Mouse (Mus musculus) layer of hippocampus, adult 9-10 months (tissue): ENCODE measurements around the gene Gm12184.
"Not testable (repeated sequence)": the region's sequence is repeated elsewhere in the genome, so short reads cannot be mapped to it uniquely, and the experiment has no call there.

Source experiments
- DNase-seq: peaks from one replicate; pipeline ENCODE4 v3.0.0; 2022; ENCODE audit warnings: low spot score

The Gm12184 gene

GRCm38 (mm10) chr11:48799921-48800701, 26.3 kb downstream of the Gm12184 start, which contains the start of gene Rack1:
Gene Rack1, plus strand, starts transcription at chr11:48800332.
- DNase-seq: peak; percentile 78

- no peak for DNase-seq
Measured at GRCm38 (mm10) chr11:48798984-48799920, 27.2 kb downstream of the Gm12184 start.

- DNase-seq: no peak
Measured at GRCm38 (mm10) chr11:48798308-48798707, 28.1 kb downstream of the Gm12184 start.

- DNase-seq: no peak
Measured at GRCm38 (mm10) chr11:48797287-48797686, 29.2 kb downstream of the Gm12184 start.

- no peak for DNase-seq
Measured at GRCm38 (mm10) chr11:48796290-48796689, 30.2 kb downstream of the Gm12184 start.

- DNase-seq: no peak
Measured at GRCm38 (mm10) chr11:48795221-48795620, 31.2 kb downstream of the Gm12184 start.

GRCm38 (mm10) chr11:48793184-48793583, 33.3 kb downstream of the Gm12184 start:
- DNase-seq: no peak

GRCm38 (mm10) chr11:48791894-48792293, 34.6 kb downstream of the Gm12184 start:
- not testable (repeated sequence) for DNase-seq

GRCm38 (mm10) chr11:48790946-48791345, 35.5 kb downstream of the Gm12184 start:
- DNase-seq: no peak

GRCm38 (mm10) chr11:48789973-48790823, 36.3 kb downstream of the Gm12184 start:
- DNase-seq: peak; percentile 91

- no peak for DNase-seq
Measured at GRCm38 (mm10) chr11:48789215-48789614, 37.2 kb downstream of the Gm12184 start.

- peak; percentile 85 for DNase-seq
Measured at GRCm38 (mm10) chr11:48788311-48789089, 38.0 kb downstream of the Gm12184 start.

GRCm38 (mm10) chr11:48787455-48788211, 38.8 kb downstream of the Gm12184 start:
- no peak for DNase-seq

- no peak for DNase-seq
Measured at GRCm38 (mm10) chr11:48782243-48782642, 44.2 kb downstream of the Gm12184 start.

GRCm38 (mm10) chr11:48779450-48779849, 47.0 kb downstream of the Gm12184 start:
- no peak for DNase-seq

- no peak for DNase-seq
Measured at GRCm38 (mm10) chr11:48777303-48777702, 49.2 kb downstream of the Gm12184 start.

- DNase-seq: no peak
Measured at GRCm38 (mm10) chr11:48776664-48777063, 49.8 kb downstream of the Gm12184 start.

- peak; percentile 46 for DNase-seq
Measured at GRCm38 (mm10) chr11:48775483-48775882, 51.0 kb downstream of the Gm12184 start.
